Mouse (Mus musculus) olfactory bulb, adult 2 months (tissue): Measurements from ENCODE around the gene Eif3k.

ENCODE experiments used
- CTCF ChIP-seq: fragments of 200-500 bp; IDR thresholded peaks from 2 replicates; pipeline ENCODE4 v1.5.1; 2012; ENCODE audit warnings: low read depth, mild to moderate bottlenecking, low read length, moderate library complexity; ENCODE audit not compliant: insufficient read depth
- POLR2A ChIP-seq: fragments of 200-500 bp; IDR thresholded peaks from 2 replicates; pipeline ENCODE4 v1.6.1; 2012; ENCODE audit warnings: mild to moderate bottlenecking, low read depth, low read length, moderate library complexity; ENCODE audit not compliant: insufficient read depth

DNA sequence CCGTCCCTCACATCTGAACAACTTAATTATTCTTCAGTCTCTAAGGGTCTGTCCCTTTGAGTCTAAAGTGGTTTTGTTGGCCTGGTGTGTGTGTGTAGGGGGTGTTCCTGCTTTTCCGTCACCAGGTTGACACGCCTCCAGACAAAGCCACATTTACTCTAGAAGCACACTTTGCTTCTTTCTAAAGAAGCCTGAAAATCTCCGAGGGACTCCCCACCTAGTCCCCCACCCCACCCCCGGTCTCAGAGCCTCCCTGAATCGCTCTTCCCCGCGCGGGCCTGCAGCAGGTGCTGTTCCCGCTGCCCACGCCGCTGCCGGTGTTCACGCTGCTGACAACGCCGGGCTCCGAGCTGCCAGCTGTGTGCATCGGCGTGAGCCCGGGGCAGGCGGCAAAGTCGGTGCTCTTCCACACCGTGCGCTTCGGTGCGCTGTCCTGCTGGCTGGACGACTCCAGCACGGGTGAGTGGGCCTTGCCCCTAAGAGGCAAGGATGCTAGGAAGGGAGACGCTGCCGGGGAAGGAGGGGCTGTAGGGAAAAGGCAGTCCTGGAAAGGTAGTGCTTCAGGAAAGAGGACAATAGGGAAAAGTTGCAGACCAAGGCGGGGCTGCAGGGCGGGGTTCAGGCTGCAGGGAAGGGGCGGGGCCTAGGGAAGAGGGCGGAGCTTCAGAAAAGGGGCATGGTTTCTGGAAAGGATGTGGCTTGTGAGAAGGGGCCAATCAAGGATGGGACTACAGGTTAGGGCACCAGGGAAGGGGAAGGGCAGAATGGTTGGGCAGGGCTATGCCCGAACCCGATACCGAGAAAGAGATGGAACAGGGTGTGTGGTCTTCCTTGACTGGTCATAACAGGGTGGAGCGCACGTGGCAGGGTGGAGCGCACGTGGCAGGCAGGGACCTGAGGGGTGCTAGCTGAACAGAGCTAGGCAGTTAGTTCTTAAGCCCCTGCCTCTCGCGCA lies 19.3 kb upstream of the Eif3k start:
- no peak for TF ChIP-seq POLR2A
- TF ChIP-seq CTCF: no peak
